Mouse (Mus musculus): ENCODE results near the gene Gipc3. TPM values are rescaled to one million over a fixed set of nuclear protein-coding genes. Genes with fewer than 3 reads are reported as not detected.
A peak's percentile ranks its signal among the peaks of the same experiment; 100 is the strongest.

Gipc3 gene
- polyA plus RNA-seq, 2 experiments, result 0.01 TPM; not detected in 1

GRCm38 (mm10) chr10:81309571-81309970, 33.5 kb downstream of the Gipc3 start:
- no peaks in the 10 kb centered on the region for H3K9me3 ChIP-seq (ENCODE audit: control insufficient read depth, low read length)
- TF ChIP-seq EP300 (IDR thresholded peaks at IDR 0.05; ENCODE audit: low read depth), result no peak
- TF ChIP-seq CTCF (IDR thresholded peaks at IDR 0.05; ENCODE audit: low read depth), result no peak
- H3K36me3 ChIP-seq (replicated peaks; ENCODE audit: control insufficient read depth, insufficient read depth, low read depth), result peaks cover 19% of the 10 kb centered on the region
- H3K9ac ChIP-seq (replicated peaks), result no peak overlapping the region
- WGBS (ENCODE audit: insufficient replicate concordance), result 81% methylated on average over 5 of the region's 5 CpGs
- H3K4me1 ChIP-seq (replicated peaks; ENCODE audit: control insufficient read depth in 2 of 2, insufficient read depth in 2 of 2, low read length in 1 of 2), result no peaks in the 10 kb centered on the region
- H3K27me3 ChIP-seq (ENCODE audit: control insufficient read depth, insufficient read depth, low read length), result no peaks in the 10 kb centered on the region
- H3K27ac ChIP-seq, result no peak overlapping the region
- no peak for DNase-seq (ENCODE audit: low read depth in 3 of 3, low spot score in 3 of 3)
- H3K4me3 ChIP-seq (ENCODE audit: insufficient read depth in 1 of 2, low read depth in 2 of 2, low read length in 2 of 2), result no peak overlapping the region
- no peak overlapping the region for H3K4me2 ChIP-seq (ENCODE audit: low read depth)
- ATAC-seq (ENCODE audit: insufficient read depth), result no peak

GRCm38 (mm10) chr10:81306837-81307682, 36.0 kb downstream of the Gipc3 start:
- Histone ChIP-seq H3K9me3 (ENCODE audit: control insufficient read depth, low read length) (no peaks in the 10 kb centered on the region), H3K27me3 (ENCODE audit: control insufficient read depth, insufficient read depth, low read length) (no peaks in the 10 kb centered on the region), H3K9ac (replicated peaks) (no peak overlapping the region), H3K4me2 (ENCODE audit: low read depth) (no peak overlapping the region), H3K27ac (no peak overlapping the region), H3K4me3 (ENCODE audit: insufficient read depth in 1 of 2, low read depth in 2 of 2, low read length in 2 of 2) (no peak overlapping the region), H3K4me1 (replicated peaks; ENCODE audit: control insufficient read depth in 2 of 2, insufficient read depth in 2 of 2, low read length in 1 of 2) (peaks cover 18 to 21% of the 10 kb centered on the region in 2 experiments), H3K36me3 (replicated peaks; ENCODE audit: control insufficient read depth, insufficient read depth, low read depth) (peaks cover 13% of the 10 kb centered on the region)
- TF ChIP-seq CTCF (IDR thresholded peaks at IDR 0.05; ENCODE audit: low read depth) (no peak), EP300 (IDR thresholded peaks at IDR 0.05; ENCODE audit: low read depth) (no peak)
- 80% methylated on average over 21 of the region's 21 CpGs for WGBS (ENCODE audit: insufficient replicate concordance)
- ATAC-seq (ENCODE audit: insufficient read depth) (no peak), DNase-seq (ENCODE audit: low read depth in 3 of 3, low spot score in 3 of 3) (no peak)

GRCm38 (mm10) chr10:81306173-81306668, 36.8 kb downstream of the Gipc3 start:
- ATAC-seq (ENCODE audit: insufficient read depth) (no peak), DNase-seq (ENCODE audit: low read depth in 3 of 3, low spot score in 3 of 3) (no peak)
- Histone ChIP-seq H3K27me3 (ENCODE audit: control insufficient read depth, insufficient read depth, low read length) (no peaks in the 10 kb centered on the region), H3K9ac (replicated peaks) (no peak overlapping the region), H3K4me1 (replicated peaks; ENCODE audit: control insufficient read depth in 2 of 2, insufficient read depth in 2 of 2, low read length in 1 of 2) (peaks cover 19 to 24% of the 10 kb centered on the region in 2 experiments), H3K4me2 (ENCODE audit: low read depth) (no peak overlapping the region), H3K9me3 (ENCODE audit: control insufficient read depth, low read length) (no peaks in the 10 kb centered on the region), H3K36me3 (replicated peaks; ENCODE audit: control insufficient read depth, insufficient read depth, low read depth) (peaks cover 10% of the 10 kb centered on the region), H3K27ac (no peak overlapping the region), H3K4me3 (ENCODE audit: insufficient read depth in 1 of 2, low read depth in 2 of 2, low read length in 2 of 2) (no peak overlapping the region)
- no peak for TF ChIP-seq CTCF (IDR thresholded peaks at IDR 0.05; ENCODE audit: low read depth)
- no peak for TF ChIP-seq EP300 (IDR thresholded peaks at IDR 0.05; ENCODE audit: low read depth)
- WGBS (ENCODE audit: insufficient replicate concordance), result 85% methylated on average over 12 of the region's 12 CpGs

GRCm38 (mm10) chr10:81305663-81306062, 37.4 kb downstream of the Gipc3 start:
- TF ChIP-seq CTCF (IDR thresholded peaks at IDR 0.05; ENCODE audit: low read depth) (no peak), EP300 (IDR thresholded peaks at IDR 0.05; ENCODE audit: low read depth) (no peak)
- H3K27ac ChIP-seq, result no peak overlapping the region

GRCm38 (mm10) chr10:81304597-81305238, 38.3 kb downstream of the Gipc3 start:
- DNase-seq (ENCODE audit: low read depth in 3 of 3, low spot score in 3 of 3), result no peak
- WGBS (ENCODE audit: insufficient replicate concordance), result 22% methylated on average over 8 of the region's 9 CpGs
- no peaks in the 10 kb centered on the region for H3K27me3 ChIP-seq (ENCODE audit: control insufficient read depth, insufficient read depth, low read length)
- H3K36me3 ChIP-seq (replicated peaks; ENCODE audit: control insufficient read depth, insufficient read depth, low read depth), result peaks cover 6% of the 10 kb centered on the region; the same call in 1 of the 2 replicates
- no peak overlapping the region for H3K4me2 ChIP-seq (ENCODE audit: low read depth)
- H3K9ac ChIP-seq (replicated peaks), result no peak overlapping the region
- peaks cover 19 to 32% of the 10 kb centered on the region in 2 experiments for H3K4me1 ChIP-seq (replicated peaks; ENCODE audit: control insufficient read depth in 2 of 2, insufficient read depth in 2 of 2, low read length in 1 of 2)
- H3K4me3 ChIP-seq (ENCODE audit: insufficient read depth in 1 of 2, low read depth in 2 of 2, low read length in 2 of 2), result no peak overlapping the region
- peak; percentile 96 for TF ChIP-seq CTCF (IDR thresholded peaks at IDR 0.05; ENCODE audit: low read depth)
- TF ChIP-seq EP300 (IDR thresholded peaks at IDR 0.05; ENCODE audit: low read depth), result no peak
- no peak overlapping the region for H3K27ac ChIP-seq
- no peaks in the 10 kb centered on the region for H3K9me3 ChIP-seq (ENCODE audit: control insufficient read depth, low read length)
- ATAC-seq (ENCODE audit: insufficient read depth), result peak; percentile 29; the same call in 1 of the 2 replicates

More at GRCm38 (mm10) chr10:81305663-81306062, 37.4 kb downstream of the Gipc3 start:
- Histone ChIP-seq H3K4me3 (ENCODE audit: insufficient read depth in 1 of 2, low read depth in 2 of 2, low read length in 2 of 2) (no peak overlapping the region), H3K9me3 (ENCODE audit: control insufficient read depth, low read length) (no peaks in the 10 kb centered on the region), H3K36me3 (replicated peaks; ENCODE audit: control insufficient read depth, insufficient read depth, low read depth) (peaks cover 9% of the 10 kb centered on the region), H3K4me1 (replicated peaks; ENCODE audit: control insufficient read depth in 2 of 2, insufficient read depth in 2 of 2, low read length in 1 of 2) (peaks cover 19 to 25% of the 10 kb centered on the region in 2 experiments), H3K27me3 (ENCODE audit: control insufficient read depth, insufficient read depth, low read length) (no peaks in the 10 kb centered on the region), H3K9ac (replicated peaks) (no peak overlapping the region), H3K4me2 (ENCODE audit: low read depth) (no peak overlapping the region)
- 85% methylated on average over 14 of the region's 14 CpGs for WGBS (ENCODE audit: insufficient replicate concordance)
- DNase-seq (ENCODE audit: low read depth in 3 of 3, low spot score in 3 of 3), result no peak
- ATAC-seq (ENCODE audit: insufficient read depth), result no peak

All from liver, embryonic 14.5 days (tissue).